Mouse (Mus musculus): ENCODE data around the gene Cfb.
"Not testable (repeated sequence)": the region's sequence is repeated elsewhere in the genome, so short reads cannot be mapped to it uniquely, and the experiment has no call there.

The Cfb gene

GRCm38 (mm10) chr17:34837464-34838324, 24.6 kb downstream of the Cfb start:
- DNase-seq (ENCODE audit: low spot score): no peak

- peak; percentile 94 for DNase-seq (ENCODE audit: low spot score)
Observed at GRCm38 (mm10) chr17:34836856-34837221, 25.5 kb downstream of the Cfb start, which contains the start of the genes Stk19 and Dxo. Stk19 (minus strand) TSS chr17:34836945. Dxo (plus strand) TSS chr17:34837019.

- no peak for DNase-seq (ENCODE audit: low spot score)
Observed at GRCm38 (mm10) chr17:34836155-34836855, 26.0 kb downstream of the Cfb start.

GRCm38 (mm10) chr17:34830776-34831175, 31.5 kb downstream of the Cfb start:
- DNase-seq (ENCODE audit: low spot score): not testable (repeated sequence)

- DNase-seq (ENCODE audit: low spot score): no peak
Observed at GRCm38 (mm10) chr17:34814818-34815370, 47.4 kb downstream of the Cfb start.

GRCm38 (mm10) chr17:34813747-34814146, 48.6 kb downstream of the Cfb start:
- not testable (repeated sequence) for DNase-seq (ENCODE audit: low spot score)

- no peak for DNase-seq (ENCODE audit: low spot score)
Observed at GRCm38 (mm10) chr17:34811275-34811674, 51.0 kb downstream of the Cfb start.

GRCm38 (mm10) chr17:34810811-34811210, 51.5 kb downstream of the Cfb start:
- DNase-seq (ENCODE audit: low spot score): not testable (repeated sequence)

- DNase-seq (ENCODE audit: low spot score): not testable (repeated sequence)
Observed at GRCm38 (mm10) chr17:34810411-34810810, 51.9 kb downstream of the Cfb start.

- DNase-seq (ENCODE audit: low spot score): no peak
Observed at GRCm38 (mm10) chr17:34808599-34809205, 53.6 kb downstream of the Cfb start.

- no peak for DNase-seq (ENCODE audit: low spot score)
Observed at GRCm38 (mm10) chr17:34807176-34807575, 55.1 kb downstream of the Cfb start.
